Mouse (Mus musculus): ENCODE data around the gene Gm2016. TPM values are rescaled to one million over a fixed set of nuclear protein-coding genes. Genes with fewer than 3 reads are reported as not detected.
"Not testable (repeated sequence)": the region's sequence is repeated elsewhere in the genome, so short reads cannot be mapped to it uniquely, and the experiment has no call there.

Gene Gm2016
- not detected for total RNA-seq (2022)

DNA sequence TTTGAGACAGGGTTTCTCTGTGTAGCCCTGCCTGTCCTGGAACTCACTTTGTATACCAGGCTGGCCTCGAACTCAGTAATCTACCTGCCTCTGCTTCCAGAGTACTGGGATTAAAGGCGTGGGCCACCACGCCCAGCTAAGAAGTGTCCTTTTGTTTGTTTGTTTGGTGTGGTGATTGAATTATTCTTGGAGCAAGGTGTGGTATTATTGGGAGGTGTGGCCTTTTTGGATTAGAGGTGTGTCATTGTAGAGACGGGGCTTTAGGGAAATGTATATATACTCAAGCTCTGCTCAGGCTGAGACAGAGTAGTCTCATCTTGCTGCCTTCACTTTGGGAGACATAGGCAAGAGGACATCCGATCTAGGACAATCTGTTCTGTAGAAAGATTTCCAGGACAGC lies at the start of gene Gm2016:
Gm2016 (plus strand) TSS at position 301 of the 400 bp plus-strand sequence.
- DNase-seq (ENCODE audit: low spot score in 2 of 2) = not testable (repeated sequence)

DNA sequence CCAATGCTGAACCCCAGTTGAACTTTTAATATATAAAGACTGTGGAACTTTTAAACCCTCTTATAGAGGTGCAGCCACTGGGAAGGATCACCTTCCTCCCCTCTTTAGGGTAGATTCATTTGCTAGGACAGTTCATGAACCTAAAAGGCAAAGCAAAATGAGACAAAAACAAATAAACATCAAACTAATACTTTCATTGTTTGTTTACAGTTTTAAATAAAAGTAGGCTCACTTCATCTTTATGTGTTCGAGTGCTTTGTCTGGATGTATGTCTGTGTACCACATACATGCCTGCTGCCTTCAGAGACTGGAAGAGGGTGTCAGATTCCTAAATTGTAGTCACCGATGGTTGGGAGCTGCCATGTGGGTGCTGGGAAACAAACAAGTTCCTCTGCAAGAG lies 31.6 kb upstream of the Gm2016 start, which contains the start of gene Gm2001:
Gm2001 (minus strand) TSS at position 101 of the 400 bp plus-strand sequence.
- DNase-seq (ENCODE audit: low spot score in 2 of 2) = not testable (repeated sequence)

DNA sequence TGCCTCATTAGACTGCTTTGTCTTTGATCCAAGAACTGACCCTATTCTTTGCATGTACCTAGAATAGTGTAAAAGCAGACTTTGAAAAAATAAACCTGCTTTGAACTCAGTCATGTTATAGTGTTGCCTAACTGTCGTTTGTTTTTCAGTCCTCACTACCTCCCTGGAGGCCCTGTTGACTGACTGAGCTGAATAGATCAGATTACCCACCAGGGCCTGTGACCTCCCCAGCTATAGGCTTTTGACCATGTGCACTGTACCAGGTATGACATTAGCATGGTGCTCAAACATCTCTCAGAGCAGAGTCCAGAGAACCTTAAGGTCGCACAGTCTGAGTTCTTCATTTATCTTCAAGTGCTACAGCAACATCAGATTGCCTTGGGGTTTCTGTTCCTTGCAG lies 23.2 kb upstream of the Gm2016 start:
- not testable (repeated sequence) for DNase-seq (ENCODE audit: low spot score in 2 of 2)

DNA sequence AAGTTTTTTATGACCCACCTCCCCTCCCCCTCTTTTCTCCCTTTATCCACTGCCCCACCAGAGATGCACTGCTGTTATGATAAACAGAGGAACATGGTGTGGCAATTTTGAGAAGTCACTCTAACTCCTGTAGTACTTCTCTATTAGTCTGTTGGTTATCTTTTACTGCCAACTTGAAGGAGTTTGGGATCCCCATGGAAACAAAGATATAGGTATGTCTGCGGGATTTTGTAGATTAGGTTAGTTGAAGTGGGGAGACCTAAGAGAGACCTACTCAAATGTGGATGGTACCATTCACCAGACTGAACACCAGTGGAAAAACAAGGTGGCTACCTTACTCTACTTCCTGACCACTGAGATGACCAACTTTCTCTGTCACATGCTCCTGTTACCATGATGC lies 17.8 kb upstream of the Gm2016 start:
- DNase-seq (ENCODE audit: low spot score in 2 of 2) = not testable (repeated sequence)

DNA sequence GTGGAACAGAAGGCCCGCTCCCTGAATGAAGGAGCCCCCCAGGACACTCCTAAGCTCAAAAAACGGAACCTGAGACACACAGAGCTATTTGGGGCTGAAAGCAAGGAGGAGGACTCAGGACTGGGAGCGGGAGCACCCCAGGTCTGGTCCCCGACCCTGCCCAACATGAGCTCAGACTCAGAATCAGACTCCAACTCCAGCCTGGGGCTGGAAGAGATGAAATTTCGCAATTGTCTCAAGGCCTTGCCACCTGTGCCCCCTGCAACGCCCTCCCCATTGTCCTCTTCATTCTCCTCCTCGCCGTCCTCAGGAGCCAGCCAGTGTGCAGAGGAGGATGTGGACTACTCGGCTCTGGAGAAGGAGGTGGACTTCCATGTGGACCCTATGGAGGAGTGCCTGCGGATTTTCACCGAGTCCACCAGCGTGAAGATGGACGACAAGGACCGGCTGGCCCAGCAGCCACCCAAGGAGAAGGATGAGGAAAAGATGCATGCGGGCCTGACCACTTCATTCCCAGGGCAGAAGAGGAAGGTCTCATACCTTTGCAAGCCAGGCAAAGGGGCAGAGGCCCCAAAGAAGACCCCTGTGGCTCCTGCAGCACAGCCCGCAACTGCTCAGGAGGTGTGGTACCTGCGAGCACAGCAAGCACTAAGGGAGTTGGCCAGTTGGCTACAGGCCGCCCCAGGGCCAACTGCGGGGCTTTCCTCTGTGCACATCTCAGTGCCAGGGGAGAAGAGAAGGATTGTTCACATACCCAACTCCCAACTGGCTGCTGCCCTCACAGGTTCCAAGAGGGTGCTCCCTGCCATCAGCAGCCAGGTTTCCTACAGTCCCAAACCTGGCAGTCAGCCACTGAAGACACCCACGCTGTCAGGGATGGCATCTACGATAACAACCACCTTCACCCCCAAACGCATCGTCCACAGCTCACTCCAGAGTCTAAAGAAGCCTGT lies 11.9 kb upstream of the Gm2016 start:
- not testable (repeated sequence) for DNase-seq (ENCODE audit: low spot score in 2 of 2)

DNA sequence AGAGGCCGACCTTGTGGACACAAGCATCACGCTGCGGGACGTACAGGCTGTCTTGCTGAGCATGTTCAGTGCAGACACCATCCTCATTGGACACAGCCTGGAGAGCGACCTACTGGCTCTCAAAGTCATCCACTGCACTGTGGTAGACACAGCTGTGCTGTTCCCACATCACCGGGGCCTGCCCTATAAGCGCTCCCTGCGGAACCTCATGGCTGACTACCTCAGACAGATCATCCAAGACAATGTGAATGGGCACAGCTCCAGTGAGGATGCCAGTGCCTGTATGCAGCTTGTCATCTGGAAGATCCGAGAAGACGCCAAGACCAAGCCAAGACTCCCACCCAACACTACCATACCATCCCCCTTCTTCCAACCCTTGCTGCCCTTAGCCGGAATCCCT lies 10.2 kb upstream of the Gm2016 start:
- DNase-seq (ENCODE audit: low spot score in 2 of 2) = not testable (repeated sequence)

DNA sequence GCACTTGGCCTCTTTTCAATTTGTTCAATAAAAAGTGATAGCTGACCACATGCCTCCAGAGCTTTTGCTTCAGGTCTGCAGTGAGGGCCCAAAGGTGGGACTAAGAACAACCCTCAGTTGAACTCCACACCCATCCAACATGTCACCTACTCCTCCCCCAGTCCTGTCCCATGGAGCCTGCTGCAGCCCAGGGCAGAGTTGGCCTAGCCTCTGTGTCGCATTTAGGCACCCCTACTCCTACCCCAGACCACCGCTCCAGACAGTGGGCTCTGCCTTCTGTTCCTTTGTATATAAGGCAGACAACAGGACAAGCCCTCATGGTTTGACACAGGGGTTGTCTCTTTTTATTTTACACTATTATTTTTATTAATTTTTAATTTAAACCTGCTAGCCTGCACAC lies 9.8 kb upstream of the Gm2016 start:
- not testable (repeated sequence) for DNase-seq (ENCODE audit: low spot score in 2 of 2)

DNA sequence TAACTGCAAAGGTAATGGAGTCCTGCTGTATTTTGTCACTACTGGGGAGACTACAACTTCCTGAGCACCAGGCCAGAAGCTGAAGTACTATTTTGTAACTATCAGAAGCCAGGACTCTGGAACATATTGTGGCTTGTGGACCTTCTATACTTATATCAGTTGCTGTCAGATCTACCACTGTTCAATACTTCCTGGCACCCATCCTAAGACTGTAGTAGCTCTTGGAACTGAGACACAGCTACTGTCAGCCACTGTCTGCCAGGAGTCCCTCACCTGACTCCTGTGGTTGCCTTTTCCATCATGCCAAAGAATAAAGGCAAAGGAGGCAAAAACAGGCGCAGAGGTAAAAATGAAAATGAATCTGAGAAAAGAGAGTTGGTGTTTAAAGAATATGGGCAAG lies 21.2 kb downstream of the Gm2016 start, which contains the start of gene Gm2022:
Gm2022 (plus strand) TSS at position 301 of the 400 bp plus-strand sequence.
- not testable (repeated sequence) for DNase-seq (ENCODE audit: low spot score in 2 of 2)

DNA sequence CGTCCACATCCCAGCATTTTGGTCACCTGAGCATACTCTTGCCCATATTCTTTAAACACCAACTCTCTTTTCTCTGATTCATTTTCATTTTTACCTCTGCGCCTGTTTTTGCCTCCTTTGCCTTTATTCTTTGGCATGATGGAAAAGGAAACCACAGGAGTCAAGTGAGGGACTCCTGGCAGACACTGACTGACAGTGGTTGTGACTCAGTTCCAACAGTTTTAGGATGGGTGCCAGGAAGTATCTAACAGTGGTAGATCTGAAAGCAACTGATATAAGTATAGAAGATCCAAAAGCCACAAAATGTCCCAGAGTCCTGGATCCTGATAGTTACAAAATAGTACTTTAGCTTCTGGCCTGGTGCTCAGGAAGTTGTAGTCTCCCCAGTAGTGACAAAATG lies 45.8 kb downstream of the Gm2016 start, which contains the start of gene Gm2035:
Gm2035 (minus strand) TSS at position 137 of the 400 bp plus-strand sequence.
- DNase-seq (ENCODE audit: low spot score in 2 of 2) = not testable (repeated sequence)

Other genes with a start within 250 kb of the Gm2016 start
- gene Gm16381, start 229.5 kb upstream of the Gm2016 start, total RNA-seq (2022) = not detected
- gene Gm21319, start 98.3 kb upstream of the Gm2016 start, total RNA-seq (2022) = not detected
- gene Gm21936, start 78.6 kb upstream of the Gm2016 start, total RNA-seq (2022) = not detected
- not detected for gene BB287469, start 57.5 kb upstream of the Gm2016 start, total RNA-seq (2022)
- gene Gm2001, start 31.7 kb upstream of the Gm2016 start, total RNA-seq (2022) = not detected
- not detected for gene Gm2022, start 21.3 kb downstream of the Gm2016 start, total RNA-seq (2022)
- not detected for gene Gm2035, start 45.8 kb downstream of the Gm2016 start, total RNA-seq (2022)
- gene Gm2042, start 80.0 kb downstream of the Gm2016 start, total RNA-seq (2022) = not detected
- not detected for gene Gm2075, start 137.8 kb downstream of the Gm2016 start, total RNA-seq (2022)
- not detected for gene Gm6803, start 144.7 kb downstream of the Gm2016 start, total RNA-seq (2022)
- not detected for gene Gm2056, start 152.9 kb downstream of the Gm2016 start, total RNA-seq (2022)
- gene Gm16368, start 209.6 kb downstream of the Gm2016 start, total RNA-seq (2022) = not detected